Mouse (Mus musculus): ENCODE measurements around the gene Susd1.

DNA sequence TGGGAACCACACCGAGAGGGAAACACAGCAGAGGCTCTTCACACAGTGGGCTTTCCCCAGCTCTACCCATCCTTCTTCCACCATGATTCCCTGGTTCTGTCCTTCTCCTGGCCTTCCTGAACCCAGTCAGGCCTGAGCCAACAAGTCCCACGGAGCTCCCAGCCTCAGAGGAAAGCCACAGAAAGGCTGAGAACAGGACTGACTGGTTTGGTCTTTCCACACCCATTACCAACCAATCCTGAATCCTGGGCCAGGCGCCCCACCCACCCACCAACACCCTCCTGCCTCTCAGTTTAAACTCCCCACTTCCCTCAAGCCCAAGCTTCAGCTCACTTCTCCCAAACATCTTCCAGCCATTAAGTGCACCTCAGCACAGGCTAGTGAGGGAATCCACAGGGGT lies 4.4 kb downstream of the Susd1 start:
- TF ChIP-seq CTCF (conservative IDR thresholded peaks at IDR 0.05; ENCODE audit: low read length) (no peak), POU5F1 (IDR thresholded peaks at IDR 0.05; ENCODE audit: borderline replicate concordance, low read length) (no peak), NANOG (IDR thresholded peaks at IDR 0.05; ENCODE audit: borderline replicate concordance, low read length) (no peak)
